Mouse (Mus musculus) brown adipose tissue, adult 24 weeks (tissue): ENCODE data around the gene Ogg1. TPM values are rescaled to one million over a fixed set of nuclear protein-coding genes. Genes with fewer than 3 reads are reported as not detected.
"Not testable (repeated sequence)": the region's sequence is repeated elsewhere in the genome, so short reads cannot be mapped to it uniquely, and the experiment has no call there.

Experiments used
- H3K27ac ChIP-seq: fragments of 200-500 bp; replicated peaks from 2 replicates; pipeline ENCODE4 v1.5.1; 2012; ENCODE audit warnings: low read depth, mild to moderate bottlenecking, low read length
- H3K4me1 ChIP-seq: fragments of 200-500 bp; 2 replicates; pipeline ENCODE4 v1.6.1; 2012; ENCODE audit warnings: low read length, mixed read lengths; ENCODE audit not compliant: control insufficient read depth, insufficient read depth, insufficient read length
- H3K4me3 ChIP-seq: fragments of 200-500 bp; 2 replicates; pipeline ENCODE4 v1.5.1; 2012; ENCODE audit warnings: low read depth, mild to moderate bottlenecking, low read length, moderate library complexity; ENCODE audit not compliant: insufficient read depth
- polyA plus RNA-seq: library from polyadenylated mRNA; stranded (reverse); fragments of >200 nt; gene quantifications from 2 replicates; pipeline ENCODE4 v1.2.4, GENCODE M21; 2012; ENCODE audit not compliant: missing spikeins, insufficient read depth, insufficient read length

Ogg1 gene
- polyA plus RNA-seq, 1 experiment = 18.0 TPM

DNA sequence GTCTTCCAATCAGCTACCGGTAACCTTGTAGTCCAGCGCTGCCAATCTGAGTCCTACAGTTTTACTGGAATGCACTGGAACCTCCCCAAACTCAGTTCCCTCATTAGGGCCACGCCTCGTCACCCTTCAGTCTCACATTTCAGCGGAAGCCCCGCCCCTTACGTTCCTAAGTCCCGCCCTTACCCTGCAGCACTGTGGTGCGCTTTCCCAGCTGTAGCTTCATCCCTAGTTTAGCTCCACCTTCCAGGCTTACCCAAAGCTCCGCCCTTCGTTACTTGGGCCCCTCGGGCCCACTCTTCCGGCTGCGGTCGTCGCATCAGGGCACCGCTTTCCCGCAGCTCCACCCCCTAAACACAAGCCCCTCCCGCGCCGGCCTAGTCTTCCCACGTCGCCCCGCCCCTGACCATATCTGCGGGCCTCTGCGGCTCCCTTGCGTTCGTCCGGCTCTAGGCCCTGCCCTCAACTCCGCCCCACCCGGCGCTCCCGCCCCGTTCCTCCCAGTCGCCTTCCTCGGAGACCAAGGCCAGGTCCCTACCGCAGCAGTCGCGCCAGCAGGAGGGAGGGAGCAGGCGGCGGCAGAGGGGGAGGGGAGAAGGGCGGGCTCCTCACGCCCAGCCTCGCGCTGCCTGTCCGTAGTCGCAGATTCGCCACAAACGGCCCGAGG, 20.3 kb upstream of the Ogg1 start:
- peak overlapping the region; percentile 96 for H3K4me3 ChIP-seq
- H3K27ac ChIP-seq = peak overlapping the region; percentile 100
- H3K4me1 ChIP-seq = peaks cover 4% of the 10 kb centered on the region; the same call in 1 of the 2 replicates

DNA sequence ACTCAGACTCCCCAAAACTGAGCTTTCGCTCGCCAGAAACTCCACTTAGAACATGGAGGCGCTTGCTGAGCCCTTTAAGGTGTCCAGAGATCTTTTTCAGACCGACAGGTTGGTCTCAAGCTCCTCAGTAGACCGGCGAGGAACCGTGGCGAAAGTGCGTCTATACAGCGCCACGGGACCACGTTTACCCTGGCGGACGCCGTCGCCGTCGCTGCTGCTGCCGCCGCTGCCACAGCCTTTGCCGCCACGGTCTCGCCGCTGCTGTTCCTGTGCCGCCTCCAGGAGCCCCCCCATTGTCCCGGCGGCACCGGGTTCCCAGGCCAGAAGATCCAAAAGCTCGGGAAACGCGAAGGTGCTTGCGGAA, 19.8 kb upstream of the Ogg1 start, which contains the start of gene Brpf1:
Brpf1 (plus strand) TSS at position 152 of the 364 bp plus-strand sequence.
- Histone ChIP-seq H3K27ac (peak within 1 kb of the TSS; percentile 100), H3K4me3 (peak within 1 kb of the TSS; percentile 96), H3K4me1 (peaks cover 4% of the 10 kb centered on the region; the same call in 1 of the 2 replicates)

GRCm38 (mm10) chr6:113307481-113308121, 19.2 kb upstream of the Ogg1 start:
- Histone ChIP-seq H3K27ac (peak overlapping the region; percentile 100), H3K4me3 (peak overlapping the region; percentile 96), H3K4me1 (peaks cover 4% of the 10 kb centered on the region; the same call in 1 of the 2 replicates)

- H3K4me3 ChIP-seq = peak overlapping the region; percentile 96
- peak overlapping the region; percentile 100 for H3K27ac ChIP-seq
- peaks cover 4% of the 10 kb centered on the region; the same call in 1 of the 2 replicates for H3K4me1 ChIP-seq
Measured at GRCm38 (mm10) chr6:113308141-113308540, 18.6 kb upstream of the Ogg1 start.

- no peak overlapping the region for H3K4me3 ChIP-seq
- H3K4me1 ChIP-seq = no peaks in the 10 kb centered on the region
- H3K27ac ChIP-seq = no peak overlapping the region
Measured at GRCm38 (mm10) chr6:113315972-113316371, 10.8 kb upstream of the Ogg1 start.

- no peak overlapping the region for H3K27ac ChIP-seq
- no peak overlapping the region for H3K4me3 ChIP-seq
- 0 out of 2 replicates have a peak, but pooled peaks cover 2% of the 10 kb centered on the region for H3K4me1 ChIP-seq
Measured at GRCm38 (mm10) chr6:113329396-113329795, 2.6 kb downstream of the Ogg1 start.

GRCm38 (mm10) chr6:113330547-113330946, 3.8 kb downstream of the Ogg1 start:
- no peak overlapping the region for H3K27ac ChIP-seq
- H3K4me3 ChIP-seq = no peak overlapping the region

DNA sequence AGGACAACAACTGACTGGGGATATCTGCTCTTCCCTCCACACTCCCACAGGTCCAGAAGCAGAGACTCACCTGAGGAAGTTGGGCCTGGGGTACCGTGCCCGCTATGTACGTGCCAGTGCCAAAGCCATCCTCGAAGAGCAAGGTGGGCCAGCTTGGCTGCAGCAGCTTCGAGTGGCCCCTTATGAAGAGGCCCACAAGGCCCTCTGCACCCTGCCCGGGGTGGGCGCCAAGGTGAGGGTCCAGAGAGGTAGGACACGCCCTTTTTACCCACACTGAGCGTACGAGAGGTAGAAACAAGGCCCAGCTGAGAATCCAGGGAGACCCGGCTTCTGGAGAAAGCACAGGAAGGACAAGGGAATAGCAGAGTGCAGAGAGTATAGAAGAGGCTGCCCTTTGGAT, 4.9 kb downstream of the Ogg1 start:
- Histone ChIP-seq H3K27ac (no peak overlapping the region), H3K4me3 (no peak overlapping the region), H3K4me1 (0 out of 2 replicates have a peak, but pooled peaks cover 2% of the 10 kb centered on the region)

More at GRCm38 (mm10) chr6:113330547-113330946, 3.8 kb downstream of the Ogg1 start:
- H3K4me1 ChIP-seq = 0 out of 2 replicates have a peak, but pooled peaks cover 2% of the 10 kb centered on the region

DNA sequence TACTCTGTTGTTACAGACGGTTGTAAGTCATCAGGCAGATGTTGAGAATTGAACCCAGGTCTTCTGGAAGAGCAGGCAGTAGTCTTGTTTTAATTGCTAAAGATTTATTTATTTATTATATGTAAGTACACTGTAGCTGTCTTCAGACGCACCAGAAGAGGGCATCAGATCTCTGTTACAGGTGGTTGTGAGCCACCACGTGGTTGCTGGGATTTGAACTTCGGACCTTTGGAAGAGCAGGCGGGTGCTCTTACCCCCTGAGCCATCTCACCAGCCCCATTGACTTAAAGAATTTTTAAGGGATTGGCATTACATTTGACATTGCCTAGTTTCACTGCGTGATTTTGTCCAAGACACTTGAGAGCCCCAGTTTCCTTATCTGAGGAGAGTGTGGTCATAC, 6.0 kb downstream of the Ogg1 start:
- H3K4me3 ChIP-seq, H3K4me1 ChIP-seq, H3K27ac ChIP-seq: not testable (repeated sequence)

- Histone ChIP-seq H3K4me1 (0 out of 2 replicates have a peak, but pooled peaks cover 2% of the 10 kb centered on the region), H3K4me3 (no peak overlapping the region), H3K27ac (0 out of 2 replicates have a peak overlapping the region, but pooled peaks have one; percentile 24)
Measured at GRCm38 (mm10) chr6:113333137-113333950, 6.6 kb downstream of the Ogg1 start.

- no peak overlapping the region for H3K27ac ChIP-seq
- no peak overlapping the region for H3K4me3 ChIP-seq
- 0 out of 2 replicates have a peak, but pooled peaks cover 2% of the 10 kb centered on the region for H3K4me1 ChIP-seq
Measured at GRCm38 (mm10) chr6:113334216-113334615, 7.4 kb downstream of the Ogg1 start.

DNA sequence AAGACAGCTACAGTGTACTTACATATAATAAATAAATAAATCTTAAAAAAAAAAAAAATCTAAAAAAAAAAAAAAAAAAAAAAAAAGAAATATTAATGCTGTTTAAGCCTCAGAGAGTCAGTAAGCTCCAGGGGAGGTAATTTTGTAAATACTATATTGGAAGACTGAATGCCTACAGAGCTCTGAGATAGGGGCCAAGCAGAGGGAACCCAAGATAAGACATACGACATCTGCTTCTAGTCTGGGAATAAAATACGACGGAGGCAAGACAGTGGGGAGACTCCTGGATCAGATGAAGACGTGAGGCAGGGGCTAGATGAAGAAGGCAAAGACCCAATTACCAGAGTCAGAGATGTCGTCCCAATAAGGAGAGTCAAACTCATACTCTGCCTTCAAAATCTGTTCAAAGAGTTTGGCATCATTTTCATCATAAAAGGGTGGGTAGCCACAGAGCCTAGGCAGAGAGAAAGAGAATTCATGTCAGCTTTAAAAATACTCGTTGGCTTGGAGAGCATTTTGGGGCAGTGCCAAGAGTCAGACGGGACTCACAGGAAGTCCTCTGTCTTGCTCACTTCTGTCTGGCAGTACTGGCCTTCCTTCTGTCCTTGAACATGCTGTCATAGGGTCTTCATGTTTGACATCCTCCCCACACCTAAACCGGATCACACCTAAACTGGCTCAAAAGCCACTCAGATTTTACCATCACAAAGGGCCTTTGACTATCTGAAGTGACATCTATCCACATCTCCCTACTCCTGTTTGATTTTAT, 10.3 kb downstream of the Ogg1 start:
- no peak overlapping the region for H3K27ac ChIP-seq
- H3K4me3 ChIP-seq = no peak overlapping the region
- H3K4me1 ChIP-seq = 0 out of 2 replicates have a peak, but pooled peaks cover 2% of the 10 kb centered on the region

- Histone ChIP-seq H3K27ac (no peak overlapping the region; the same call in 1 of the 2 replicates), H3K4me1 (peaks cover 12% of the 10 kb centered on the region)
Measured at GRCm38 (mm10) chr6:113341574-113341973, 14.8 kb downstream of the Ogg1 start.

GRCm38 (mm10) chr6:113342297-113342696, 15.5 kb downstream of the Ogg1 start:
- Histone ChIP-seq H3K4me1 (peaks cover 12% of the 10 kb centered on the region), H3K4me3 (peak overlapping the region; percentile 77), H3K27ac (peak overlapping the region; percentile 9; the same call in 1 of the 2 replicates)

More at GRCm38 (mm10) chr6:113341574-113341973, 14.8 kb downstream of the Ogg1 start:
- peak overlapping the region; percentile 12; the same call in 1 of the 2 replicates for H3K4me3 ChIP-seq
